Mouse (Mus musculus): Measurements from ENCODE around the gene Ppp2r5a.

DNA sequence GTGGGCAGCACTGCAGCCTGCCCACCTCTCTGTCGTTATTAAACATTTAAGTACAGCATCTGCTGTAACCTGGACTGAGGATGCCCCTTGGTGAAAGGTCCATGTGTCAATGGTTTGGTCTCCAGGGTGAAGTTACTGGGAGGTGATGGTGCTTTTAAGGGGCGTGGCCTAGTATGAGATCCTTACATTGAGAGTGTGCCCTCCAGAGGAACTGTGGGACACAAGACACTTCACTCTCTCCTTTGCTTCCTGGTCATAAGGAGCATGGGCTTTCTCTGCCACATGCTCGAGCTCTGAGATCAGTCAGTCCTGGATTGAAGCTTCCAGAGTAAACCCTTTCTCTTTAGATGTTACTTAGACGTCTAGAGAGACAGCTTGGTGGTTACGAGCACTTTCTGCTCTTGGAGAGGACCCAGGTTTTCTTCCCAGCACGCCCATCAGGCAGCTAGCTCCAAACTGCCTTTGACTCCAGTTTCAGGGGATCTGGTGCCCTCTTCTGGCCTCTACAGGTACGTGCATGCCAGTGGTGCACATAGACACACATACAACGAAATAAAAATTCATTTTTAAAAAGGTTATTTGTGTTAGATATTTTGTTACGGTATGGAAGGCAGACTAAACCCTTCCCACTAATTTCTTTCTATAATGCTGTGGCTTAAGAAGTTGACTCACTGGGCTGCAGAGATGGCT lies 95.2 kb downstream of the Ppp2r5a start:
- TF ChIP-seq CTCF (IDR thresholded peaks at IDR 0.05; ENCODE audit: insufficient read depth, low read depth, low read length) (no peak), POLR2A (IDR thresholded peaks at IDR 0.05; ENCODE audit: insufficient read depth, low read depth, low read length) (no peak)
